Mouse (Mus musculus) C2C12 (cell line): ENCODE results near the gene Plin4.

Experiments
- CEBPB ChIP-seq: IDR thresholded peaks from one replicate; pipeline ENCODE4 v1.6.1; 2011; ENCODE audit warnings: low read depth, mild to moderate bottlenecking, control low read depth, moderate library complexity
- CTCF ChIP-seq: IDR thresholded peaks from one replicate; pipeline ENCODE4 v1.5.1; 2011; ENCODE audit not compliant: control insufficient read depth, insufficient read depth, insufficient read length
- FOSL1 ChIP-seq: IDR thresholded peaks from one replicate; pipeline ENCODE4 v1.8.0; 2011; ENCODE audit warnings: mild to moderate bottlenecking, low read length; ENCODE audit not compliant: poor library complexity, insufficient read depth, severe bottlenecking
- MAX ChIP-seq: IDR thresholded peaks from one replicate; pipeline ENCODE4 v1.6.1; 2011; ENCODE audit warnings: mild to moderate bottlenecking, control low read depth
- USF1 ChIP-seq: IDR thresholded peaks from one replicate; pipeline ENCODE4 v1.6.1; 2011; ENCODE audit warnings: low read depth, mild to moderate bottlenecking, control low read depth, moderate library complexity

DNA sequence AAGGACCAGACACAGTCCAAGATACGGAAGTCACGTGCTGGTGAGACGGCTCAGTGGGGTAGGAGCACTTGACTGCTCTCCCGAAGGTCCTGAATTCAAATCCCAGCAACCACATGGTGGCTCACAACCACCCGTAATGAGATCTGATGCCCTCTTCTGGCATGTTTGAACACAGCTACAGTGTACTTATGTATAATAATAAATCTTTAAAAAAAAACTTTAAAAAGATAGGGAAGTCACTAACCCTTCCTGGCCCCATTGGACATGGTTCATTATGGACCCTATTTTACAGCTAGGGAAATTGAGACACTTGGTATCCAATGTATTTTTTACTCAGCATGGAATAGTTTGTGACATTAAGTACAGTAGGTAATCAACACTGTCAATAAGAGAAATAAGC is 32.1 kb downstream of the Plin4 start:
- TF ChIP-seq CTCF (no peak), FOSL1 (no peak), USF1 (no peak), CEBPB (no peak), MAX (no peak)
